Mouse (Mus musculus) embryonic fibroblast, embryonic 13.5 days (primary cell): Measurements from ENCODE around the gene Mlana.

Experiments
- CTCF ChIP-seq: IDR thresholded peaks from 2 replicates; pipeline ENCODE4 v1.5.1; 2011; ENCODE audit warnings: mild to moderate bottlenecking, control low read depth, low read length, moderate library complexity, borderline replicate concordance; ENCODE audit not compliant: insufficient read depth
- POLR2A ChIP-seq: IDR thresholded peaks from 2 replicates; pipeline ENCODE4 v1.6.1; 2011; ENCODE audit warnings: low read depth, mild to moderate bottlenecking, control low read depth, low read length, moderate library complexity

DNA sequence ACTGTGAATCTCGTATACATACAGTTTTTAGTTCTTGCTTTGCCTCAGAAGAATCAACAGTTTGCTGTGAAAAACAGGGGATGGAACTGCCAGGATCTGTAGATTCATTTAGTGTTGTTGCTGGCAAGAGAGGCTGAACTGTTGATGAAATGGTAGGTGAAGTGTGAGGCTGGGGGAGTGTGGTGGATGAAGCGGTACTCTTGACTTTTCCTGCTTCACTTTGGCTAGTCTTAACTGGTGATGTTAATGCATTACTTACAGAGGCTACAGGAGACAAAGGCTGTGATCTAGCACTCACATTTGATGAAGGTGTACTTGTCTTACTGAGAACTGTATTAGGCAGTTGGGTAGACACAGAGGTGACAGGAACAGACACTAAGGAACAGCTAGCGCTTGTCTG is 20.9 kb downstream of the Mlana start:
- no peak for TF ChIP-seq POLR2A
- TF ChIP-seq CTCF, result no peak
